Mouse (Mus musculus) limb, embryonic 14.5 days (tissue): ENCODE measurements around the gene Dand5. TPM values are rescaled to one million over a fixed set of nuclear protein-coding genes. Genes with fewer than 3 reads are reported as not detected.
A peak's percentile ranks its signal among the peaks of the same experiment; 100 is the strongest.

ENCODE experiments used
- ATAC-seq: fragments of 200-750 bp; cut with Nextera tagmentation; 2 replicates; pipeline ENCODE4 v1.8.0; 2017; ENCODE audit warnings: low read depth, moderate number of reproducible peaks, moderate TSS enrichment; ENCODE audit not compliant: low FRiP score
- DNase-seq: peaks from one replicate; pipeline ENCODE4 v3.0.0-alpha.2; 2015; ENCODE audit warnings: low spot score
- H3K27ac ChIP-seq: fragments of 300-500 bp; sonication (generic); replicated peaks from 2 replicates; pipeline ENCODE4 v1.5.1; 2014; ENCODE audit warnings: low read depth, mild to moderate bottlenecking, low read length, moderate library complexity, mixed read lengths
- H3K27me3 ChIP-seq: fragments of 300-500 bp; sonication (generic); 2 replicates; pipeline ENCODE4 v1.6.1; 2014; ENCODE audit warnings: low read length, mixed read lengths; ENCODE audit not compliant: control insufficient read depth, insufficient read depth
- H3K36me3 ChIP-seq: fragments of 300-500 bp; sonication (generic); 2 replicates; pipeline ENCODE4 v1.6.1; 2014; ENCODE audit warnings: mild to moderate bottlenecking, low read length, moderate library complexity, mixed read lengths; ENCODE audit not compliant: control insufficient read depth, insufficient read depth
- H3K4me1 ChIP-seq: fragments of 300-500 bp; sonication (generic); 2 replicates; pipeline ENCODE4 v1.6.1; 2014; ENCODE audit warnings: antibody characterized with exemption, low read length, mixed read lengths; ENCODE audit not compliant: control insufficient read depth, insufficient read depth
- H3K4me2 ChIP-seq: fragments of 300-500 bp; sonication (generic); replicated peaks from 2 replicates; pipeline ENCODE4 v1.6.1; 2014; ENCODE audit warnings: low read depth, mild to moderate bottlenecking, low read length, moderate library complexity; ENCODE audit not compliant: severe bottlenecking
- H3K4me3 ChIP-seq: fragments of 300-500 bp; sonication (generic); replicated peaks from 2 replicates; pipeline ENCODE4 v1.5.1; 2014; ENCODE audit warnings: low read length
- H3K9ac ChIP-seq: fragments of 300-500 bp; sonication (generic); 2 replicates; pipeline ENCODE4 v1.6.1; 2014; ENCODE audit warnings: mild to moderate bottlenecking, low read depth, low read length, moderate library complexity; ENCODE audit not compliant: severe bottlenecking
- H3K9me3 ChIP-seq: fragments of 300-500 bp; sonication (generic); 2 replicates; pipeline ENCODE4 v1.6.1; 2016; ENCODE audit warnings: low read length; ENCODE audit not compliant: control insufficient read depth
- POLR2A ChIP-seq: fragments of 200-500 bp; IDR thresholded peaks from 2 replicates; pipeline ENCODE4 v1.8.0; 2012; ENCODE audit warnings: inconsistent platforms, mild to moderate bottlenecking, moderate library complexity, borderline replicate concordance; ENCODE audit not compliant: insufficient read depth, insufficient read length; ENCODE audit errors: extremely low read depth
- WGBS: fragments of 180-500 bp; shearing (Covaris S2); extraction: QIAGEN DNeasy Blood & Tissue Kit; methylation state at CpG from one replicate; pipeline ENCODE4 v1.1.7; 2014; 5-methylcytosine and 5-hydroxymethylcytosine counted together
- polyA plus RNA-seq, 2 experiments: library from polyadenylated mRNA; depleted of rRNA in 1 of 2; stranded (reverse) in 1 of 2; unstranded in 1 of 2; fragments of >200 nt; fragmentation: Nextera tagmentation in 1 of 2; extraction: Ambion mirVana in 1 of 2; gene quantifications; 2 replicates each; pipeline versions ENCODE4 v1.2.1 to v1.2.3; 2012 to 2014

Gene Dand5
- polyA plus RNA-seq, 2 experiments = 5.9 to 6.9 TPM

DNA sequence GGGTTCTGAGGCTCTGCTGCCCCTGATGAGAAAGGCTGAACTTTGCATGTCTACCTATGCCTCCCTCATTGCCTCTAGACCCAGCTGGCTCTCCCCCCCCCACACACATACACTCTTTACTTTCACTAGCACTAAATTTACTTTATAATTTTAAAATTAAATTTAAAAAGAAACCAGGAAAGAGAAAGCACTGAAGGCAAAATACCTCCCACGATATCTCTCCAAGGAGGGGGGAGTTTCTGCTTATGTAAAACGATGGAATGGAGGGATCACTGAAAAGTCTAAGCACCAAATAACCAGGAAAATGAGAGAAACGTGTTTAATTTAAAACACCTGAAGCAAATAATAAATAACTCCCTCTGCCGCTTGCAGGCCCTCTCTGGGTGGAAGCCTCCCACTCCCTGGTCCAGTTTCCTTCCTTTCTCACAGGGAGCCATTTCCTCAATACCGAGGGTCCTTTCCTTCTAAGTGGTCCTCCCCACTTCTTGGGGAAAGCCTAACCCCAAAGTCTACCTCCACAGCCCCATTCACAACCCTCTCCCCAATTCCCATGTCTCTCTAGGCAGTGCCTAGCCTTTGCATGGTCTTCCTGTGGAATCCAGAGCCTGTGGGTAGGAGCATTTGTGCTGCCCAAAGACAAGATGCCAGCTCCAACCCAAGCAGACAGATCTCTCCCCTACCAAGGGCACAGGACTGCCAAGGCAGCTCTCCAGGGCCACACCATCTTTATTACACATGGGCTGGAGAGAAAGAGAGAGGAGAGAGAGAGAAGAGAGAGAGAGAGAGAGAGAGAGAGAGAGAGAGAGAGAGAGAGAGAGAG lies 40.7 kb downstream of the Dand5 start:
- Histone ChIP-seq H3K9ac (no peak overlapping the region), H3K4me3 (no peak overlapping the region), H3K36me3 (0 out of 2 replicates have a peak, but pooled peaks cover 9% of the 10 kb centered on the region), H3K27me3 (peaks cover 22% of the 10 kb centered on the region; the same call in 1 of the 2 replicates), H3K4me2 (peak overlapping the region; percentile 22), H3K4me1 (peaks cover 97% of the 10 kb centered on the region), H3K9me3 (no peaks in the 10 kb centered on the region), H3K27ac (peak overlapping the region; percentile 52)
- ATAC-seq (no peak), DNase-seq (no peak)
- 22% methylated on average over 5 of the region's 5 CpGs for WGBS
- TF ChIP-seq POLR2A = no peak

GRCm38 (mm10) chr8:84780949-84781680 lies 41.5 kb downstream of the Dand5 start:
- TF ChIP-seq POLR2A = no peak
- H3K9me3 ChIP-seq = no peaks in the 10 kb centered on the region
- H3K4me2 ChIP-seq = peak overlapping the region; percentile 15
- DNase-seq (no peak), ATAC-seq (no peak)
- peak overlapping the region; percentile 52 for H3K27ac ChIP-seq
- H3K36me3 ChIP-seq = peaks cover 8% of the 10 kb centered on the region; the same call in 1 of the 2 replicates
- no peak overlapping the region for H3K4me3 ChIP-seq
- peaks cover 94% of the 10 kb centered on the region for H3K4me1 ChIP-seq
- WGBS = 28% methylated on average over 6 of the region's 6 CpGs
- no peak overlapping the region for H3K9ac ChIP-seq
- peaks cover 17% of the 10 kb centered on the region; the same call in 1 of the 2 replicates for H3K27me3 ChIP-seq

GRCm38 (mm10) chr8:84780225-84780555 lies 42.4 kb downstream of the Dand5 start:
- H3K9me3 ChIP-seq = no peaks in the 10 kb centered on the region
- H3K36me3 ChIP-seq = peaks cover 14% of the 10 kb centered on the region; the same call in 1 of the 2 replicates
- H3K27ac ChIP-seq = peak overlapping the region; percentile 52
- H3K9ac ChIP-seq = no peak overlapping the region
- TF ChIP-seq POLR2A = no peak
- no peak for DNase-seq
- peak overlapping the region; percentile 39 for H3K4me2 ChIP-seq
- no peak for ATAC-seq
- peaks cover 94% of the 10 kb centered on the region for H3K4me1 ChIP-seq
- 18% methylated on average over 13 of the region's 13 CpGs for WGBS
- H3K4me3 ChIP-seq = peak overlapping the region; percentile 7
- peaks cover 13% of the 10 kb centered on the region; the same call in 1 of the 2 replicates for H3K27me3 ChIP-seq

GRCm38 (mm10) chr8:84779519-84780224 lies 43.0 kb downstream of the Dand5 start:
- peak overlapping the region; percentile 25 for H3K9ac ChIP-seq
- 21% methylated on average over 18 of the region's 19 CpGs for WGBS
- H3K27ac ChIP-seq = peak overlapping the region; percentile 52
- H3K4me2 ChIP-seq = peak overlapping the region; percentile 39
- DNase-seq (no peak), ATAC-seq (no peak)
- H3K4me1 ChIP-seq = peaks cover 93% of the 10 kb centered on the region
- peaks cover 9% of the 10 kb centered on the region; the same call in 1 of the 2 replicates for H3K27me3 ChIP-seq
- H3K4me3 ChIP-seq = peak overlapping the region; percentile 7
- TF ChIP-seq POLR2A = no peak
- peaks cover 10% of the 10 kb centered on the region; the same call in 1 of the 2 replicates for H3K36me3 ChIP-seq
- H3K9me3 ChIP-seq = no peaks in the 10 kb centered on the region

DNA sequence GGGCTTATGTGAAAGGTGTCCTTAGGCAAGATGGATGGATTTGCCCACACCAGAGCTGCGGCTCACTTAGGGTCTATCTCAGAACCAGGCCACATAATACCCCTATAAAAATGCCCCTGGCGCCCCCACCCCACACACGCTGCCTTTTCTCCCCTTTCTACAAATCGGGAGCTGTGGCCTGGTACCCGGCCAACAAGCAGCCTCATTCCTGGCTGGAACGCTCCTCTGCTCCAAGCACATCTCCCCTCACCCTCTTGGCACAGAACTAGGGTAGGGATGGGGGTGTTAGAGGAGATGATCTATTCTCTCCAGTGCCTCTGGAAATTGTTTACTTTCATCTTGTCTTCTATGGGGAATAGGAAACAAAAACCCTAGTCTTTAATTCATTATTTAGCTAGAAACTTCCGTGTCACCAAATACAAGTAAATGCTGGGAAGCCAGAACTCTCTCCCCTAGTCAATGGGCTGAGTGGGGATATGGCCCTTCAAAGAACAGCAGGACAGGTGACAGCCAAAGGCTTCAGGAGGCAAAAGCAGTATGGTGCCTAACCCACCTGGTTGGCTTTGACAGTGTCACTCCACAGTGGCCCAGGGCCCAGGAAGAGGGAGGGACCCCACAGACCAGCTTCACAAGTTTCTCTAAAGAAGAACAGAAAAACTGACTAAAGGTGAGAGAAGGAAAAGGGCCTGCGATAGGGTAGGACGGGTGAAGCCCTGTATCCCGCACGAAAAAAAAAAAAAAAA lies 43.8 kb downstream of the Dand5 start:
- WGBS = 19% methylated on average over 11 of the region's 11 CpGs
- Histone ChIP-seq H3K4me2 (peak overlapping the region; percentile 39), H3K9me3 (no peaks in the 10 kb centered on the region), H3K27me3 (peaks cover 6% of the 10 kb centered on the region; the same call in 1 of the 2 replicates), H3K36me3 (peaks cover 9% of the 10 kb centered on the region; the same call in 1 of the 2 replicates), H3K9ac (0 out of 2 replicates have a peak overlapping the region, but pooled peaks have one; percentile 25), H3K4me1 (peaks cover 84% of the 10 kb centered on the region), H3K27ac (no peak overlapping the region), H3K4me3 (no peak overlapping the region)
- ATAC-seq (no peak), DNase-seq (no peak)
- no peak for TF ChIP-seq POLR2A
